Mouse (Mus musculus): ENCODE data around the gene Spred3.

DNA sequence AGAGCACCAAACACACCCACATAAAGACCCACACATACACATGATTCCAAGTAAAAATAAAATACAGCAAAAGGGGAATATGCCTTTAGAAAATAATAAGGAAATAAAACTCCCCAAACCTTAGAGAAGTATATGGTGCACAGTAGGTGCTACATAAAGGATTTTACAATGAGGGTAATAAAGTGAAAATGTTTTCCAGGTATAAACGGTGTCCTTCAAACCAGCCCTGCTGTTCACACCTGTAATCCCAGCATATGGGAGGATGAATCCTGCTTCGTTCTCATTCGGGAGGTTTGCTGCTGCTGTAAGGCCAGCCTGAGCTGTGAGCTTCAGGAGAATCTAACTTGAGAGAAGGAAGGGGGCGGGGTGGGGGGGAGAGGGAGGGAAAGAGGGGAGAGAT is 36.0 kb downstream of the Spred3 start:
- TF ChIP-seq CTCF (IDR thresholded peaks at IDR 0.05; ENCODE audit: low read depth) (no peak), EP300 (IDR thresholded peaks at IDR 0.05; ENCODE audit: low read depth) (no peak)

Data from heart, postnatal 0 days (tissue).